Mouse (Mus musculus): ENCODE measurements at regions not wholly inside any gene's neighbourhood (a gene's known extent, or its start where the extent isn't known, plus 50 kb on each side); places are given as distances from the start of the nearest gene placed in this dataset.

GRCm38 (mm10) chr13:47858946-47859345 is 402.1 kb upstream of the Id4 start:
- peak; percentile 10 for DNase-seq (ENCODE audit: low read depth, low spot score)

- DNase-seq (ENCODE audit: low read depth, low spot score): no peak
Measured at GRCm38 (mm10) chr13:47860316-47860715, 400.7 kb upstream of the Id4 start.

GRCm38 (mm10) chr13:47862896-47863295 is 398.1 kb upstream of the Id4 start:
- DNase-seq (ENCODE audit: low read depth, low spot score): no peak

GRCm38 (mm10) chr13:47868656-47869055 is 392.4 kb upstream of the Id4 start:
- no peak for DNase-seq (ENCODE audit: low read depth, low spot score)

GRCm38 (mm10) chr13:47869670-47870532 is 391.1 kb upstream of the Id4 start:
- peak; percentile 33 for DNase-seq (ENCODE audit: low read depth, low spot score)

GRCm38 (mm10) chr13:47872645-47873044 is 388.4 kb upstream of the Id4 start:
- no peak for DNase-seq (ENCODE audit: low read depth, low spot score)

- no peak for DNase-seq (ENCODE audit: low read depth, low spot score)
Measured at GRCm38 (mm10) chr13:47892569-47892968, 368.5 kb upstream of the Id4 start.

GRCm38 (mm10) chr13:47894331-47894730 is 366.7 kb upstream of the Id4 start:
- peak; percentile 6 for DNase-seq (ENCODE audit: low read depth, low spot score)

- DNase-seq (ENCODE audit: low read depth, low spot score): no peak
Measured at GRCm38 (mm10) chr13:47895256-47895655, 365.8 kb upstream of the Id4 start.

GRCm38 (mm10) chr13:47896646-47897045 is 364.4 kb upstream of the Id4 start:
- DNase-seq (ENCODE audit: low read depth, low spot score): no peak

GRCm38 (mm10) chr13:47909851-47910530 is 351.0 kb upstream of the Id4 start:
- DNase-seq (ENCODE audit: low read depth, low spot score): no peak

GRCm38 (mm10) chr13:47910531-47910910 is 350.5 kb upstream of the Id4 start:
- no peak for DNase-seq (ENCODE audit: low read depth, low spot score)

- DNase-seq (ENCODE audit: low read depth, low spot score): peak; percentile 15
Measured at GRCm38 (mm10) chr13:47916456-47916855, 344.6 kb upstream of the Id4 start.

- DNase-seq (ENCODE audit: low read depth, low spot score): no peak
Measured at GRCm38 (mm10) chr13:47917370-47917769, 343.7 kb upstream of the Id4 start.

GRCm38 (mm10) chr13:47921044-47921443 is 340.0 kb upstream of the Id4 start:
- no peak for DNase-seq (ENCODE audit: low read depth, low spot score)

GRCm38 (mm10) chr13:47940696-47941095 is 320.3 kb upstream of the Id4 start:
- no peak for DNase-seq (ENCODE audit: low read depth, low spot score)

GRCm38 (mm10) chr13:47942368-47942787 is 318.6 kb upstream of the Id4 start:
- DNase-seq (ENCODE audit: low read depth, low spot score): no peak

- no peak for DNase-seq (ENCODE audit: low read depth, low spot score)
Measured at GRCm38 (mm10) chr13:47943645-47944044, 317.4 kb upstream of the Id4 start.

GRCm38 (mm10) chr13:47948098-47948865 is 312.7 kb upstream of the Id4 start:
- DNase-seq (ENCODE audit: low read depth, low spot score): no peak

GRCm38 (mm10) chr13:47950456-47950855 is 310.6 kb upstream of the Id4 start:
- DNase-seq (ENCODE audit: low read depth, low spot score): no peak

- no peak for DNase-seq (ENCODE audit: low read depth, low spot score)
Measured at GRCm38 (mm10) chr13:47951043-47951442, 310.0 kb upstream of the Id4 start.

- DNase-seq (ENCODE audit: low read depth, low spot score): no peak
Measured at GRCm38 (mm10) chr13:47952946-47953345, 308.1 kb upstream of the Id4 start.

All from skeletal muscle tissue, adult 2 months (tissue).